Mouse (Mus musculus) mammary gland, adult 2 months (tissue): Measurements from ENCODE around the gene Cpa2. TPM values are rescaled to one million over a fixed set of nuclear protein-coding genes. Genes with fewer than 3 reads are reported as not detected.

ENCODE experiments used
- polyA plus RNA-seq: library from polyadenylated mRNA; depleted of rRNA; stranded (reverse); fragments of >200 nt; gene quantifications from 2 replicates; pipeline ENCODE4 v1.2.3, GENCODE M21; 2012; ENCODE audit warnings: low replicate concordance; rRNA removed

The Cpa2 gene
- polyA plus RNA-seq: 0.14 and 0.47 TPM in 2 replicates

GRCm38 (mm10) chr6:30541009-30541799 is at the start of gene Cpa2:
Gene Cpa2, plus strand, starts transcription at chr6:30541582.

GRCm38 (mm10) chr6:30509265-30510239 is 31.8 kb upstream of the Cpa2 start, which contains the start of the genes Tmem209 and Ssmem1:
Gene Tmem209, minus strand, starts transcription at chr6:30509783.
Gene Ssmem1, plus strand, starts transcription at chr6:30509849.

GRCm38 (mm10) chr6:30568069-30568468 is 26.7 kb downstream of the Cpa2 start, which contains the start of gene Cpa4:
Gene Cpa4, plus strand, starts transcription at chr6:30568369.

GRCm38 (mm10) chr6:30610710-30611109 is 69.3 kb downstream of the Cpa2 start, which contains the start of gene Cpa5:
Gene Cpa5, plus strand, starts transcription at chr6:30611010.

Other genes with a start within 250 kb of the Cpa2 start
- gene Ube2h, start 237.0 kb upstream of the Cpa2 start, polyA plus RNA-seq: 47.0 and 154 TPM in 2 replicates
- 13.7 and 14.9 TPM in 2 replicates for gene Zc3hc1, start 150.6 kb upstream of the Cpa2 start, polyA plus RNA-seq
- 13.6 and 24.2 TPM in 2 replicates for gene Klhdc10, start 139.7 kb upstream of the Cpa2 start, polyA plus RNA-seq
- gene Tmem209, start 31.8 kb upstream of the Cpa2 start, polyA plus RNA-seq: 29.0 and 75.8 TPM in 2 replicates
- not detected in 2 replicates for gene Ssmem1, start 31.7 kb upstream of the Cpa2 start, polyA plus RNA-seq
- gene Cpa4, start 26.8 kb downstream of the Cpa2 start, polyA plus RNA-seq: 0.72 TPM in 1 of 2 replicates, not detected in the other
- gene Cpa5, start 69.4 kb downstream of the Cpa2 start, polyA plus RNA-seq: 0.13 TPM in 1 of 2 replicates, not detected in the other
- gene Cpa1, start 97.6 kb downstream of the Cpa2 start, polyA plus RNA-seq: 0.39 TPM in 1 of 2 replicates, not detected in the other
- gene Cep41, start 152.2 kb downstream of the Cpa2 start, polyA plus RNA-seq: 3.3 and 4.2 TPM in 2 replicates
- gene Mest, start 182.0 kb downstream of the Cpa2 start, polyA plus RNA-seq: 70.9 and 203 TPM in 2 replicates